26 mouse cellular contexts compared by ENCODE assay signal in the genomic region with DNA sequence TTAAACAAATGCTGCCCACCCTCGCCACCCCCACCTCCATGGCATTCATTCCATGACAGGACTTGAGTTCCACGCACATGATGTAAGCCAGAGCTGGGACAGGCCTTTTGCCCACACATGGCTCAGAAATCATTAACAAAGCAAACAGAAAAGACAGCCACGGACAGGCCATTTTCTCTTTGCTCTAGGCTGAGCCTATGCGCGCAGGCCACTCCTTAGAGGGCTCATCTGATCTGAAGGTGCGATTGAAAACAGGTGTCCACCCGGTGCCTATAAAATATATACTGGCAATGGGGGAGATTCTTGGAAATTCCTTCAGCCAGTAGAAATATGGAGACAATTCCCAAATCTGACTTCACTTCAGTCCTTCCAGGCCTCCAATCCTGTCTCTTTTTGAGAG.
DNase-seq lines count a peak whose midpoint lies in the region; ATAC-seq lines count a peak whose summit lies in the region.
"Had no signal": no experiment of that assay in that cellular context is flagged by ENCODE, and none has a peak within 500 bp of the region (broad histone marks: within the 10 kb centered on the region; RNA-seq: fewer than 3 reads in every experiment).

No protein-coding gene starts in this region.

- peaks cover 18% of the 10 kb centered on the region for H3K4me1 ChIP-seq in limb, embryonic 13.5 days
- H3K4me1 ChIP-seq: forebrain, embryonic 13.5 days; forebrain, embryonic 15.5 days had no signal

- H3K27ac ChIP-seq in limb, embryonic 13.5 days = 0 out of 2 replicates have a peak overlapping the region, but pooled peaks have one; percentile 44
- H3K27ac ChIP-seq: embryonic facial prominence, embryonic 12.5 days; forebrain, embryonic 13.5 days; forebrain, embryonic 15.5 days had no signal

- H3K36me3 ChIP-seq in limb, embryonic 13.5 days = no peaks in the 10 kb centered on the region
- H3K36me3 ChIP-seq: embryonic facial prominence, embryonic 12.5 days; forebrain, embryonic 15.5 days; G1E had no signal

- intact Hi-C loops in heart, postnatal 36 days (cut with DNase I) = no loop called here

- H3K9ac ChIP-seq in limb, embryonic 13.5 days = no peak overlapping the region
- H3K9ac ChIP-seq: embryonic facial prominence, embryonic 12.5 days; forebrain, embryonic 13.5 days; forebrain, embryonic 15.5 days; forebrain, postnatal 0 days had no signal

- no peak overlapping the region for H3K4me3 ChIP-seq in limb, embryonic 13.5 days
- H3K4me3 ChIP-seq: embryonic facial prominence, embryonic 12.5 days; forebrain, embryonic 13.5 days; forebrain, embryonic 15.5 days had no signal

- H3K9me3 ChIP-seq in limb, embryonic 13.5 days = no peaks in the 10 kb centered on the region
- H3K9me3 ChIP-seq: embryonic facial prominence, embryonic 12.5 days; forebrain, embryonic 13.5 days; forebrain, embryonic 15.5 days had no signal

- peak; percentile 51; the same call in 1 of the 2 replicates for ATAC-seq in limb, embryonic 13.5 days (ENCODE audit: low FRiP score, low read depth)
- ATAC-seq in monocyte, adult 5-6 weeks (replicated peaks; ENCODE audit: insufficient number of reproducible peaks, low FRiP score, low TSS enrichment, poor library complexity, severe bottlenecking) = no peak
- ATAC-seq: activated CD4-positive, CD25-positive, alpha-beta regulatory T cell, adult 4 months; CD4-positive, CD25-positive, alpha-beta regulatory T cell, adult 4 months; forebrain, embryonic 13.5 days; forebrain, embryonic 15.5 days; forebrain, postnatal 0 days; Patski had no signal

- no peak overlapping the region for H3K4me2 ChIP-seq in limb, embryonic 13.5 days (replicated peaks)
- H3K4me2 ChIP-seq: embryonic facial prominence, embryonic 12.5 days; forebrain, embryonic 13.5 days; forebrain, embryonic 15.5 days had no signal

- 44% methylated on average over 7 of the region's 7 CpGs for WGBS in limb, embryonic 13.5 days

- H3K27me3 ChIP-seq in limb, embryonic 13.5 days = peaks cover 6% of the 10 kb centered on the region; the same call in 1 of the 2 replicates
- H3K27me3 ChIP-seq: CH12.LX; embryonic facial prominence, embryonic 12.5 days; forebrain, embryonic 13.5 days; forebrain, embryonic 15.5 days had no signal

- peak; percentile 28 for DNase-seq in embryo, embryonic 11 days
- no peak for DNase-seq in embryo, embryonic 9.5 days (ENCODE audit: extremely low spot score)
- DNase-seq in heart, adult 11 months = peak; percentile 70
- DNase-seq in heart, postnatal 36 days = no peak
- peak; percentile 23 for DNase-seq in forelimb bud, embryonic 11.5 days (ENCODE audit: low read depth, low spot score)
- no peak for DNase-seq in testis, postnatal 14 days (ENCODE audit: low spot score)
- DNase-seq: adrenal gland, adult 8-10 months; adrenal gland, postnatal 14 days; adrenal gland, postnatal 36 days; B cell, adult 2 months; cerebellum, adult 11-12 months; cerebellum, adult 2 months; cerebellum, adult 9-10 months; cerebellum, postnatal 10 days; cerebellum, postnatal 25 days; forebrain, postnatal 0 days had no signal

Comparison
In these comparisons a context has a peak if more than half of its experiments do, and no peak if none do; other contexts are left out.
1. DNase-seq: peak in embryo, embryonic 11 days (single experiment), heart, adult 11 months (single experiment) and forelimb bud, embryonic 11.5 days (single experiment); none in embryo, embryonic 9.5 days (single experiment), heart, postnatal 36 days (0 of 2) and testis, postnatal 14 days (single experiment).